Mouse (Mus musculus): ENCODE data around the gene Slc31a1. TPM values are rescaled to one million over a fixed set of nuclear protein-coding genes. Genes with fewer than 3 reads are reported as not detected.

The Slc31a1 gene
- total RNA-seq, 2 experiments from 2014 or later, result 10.2 to 10.3 TPM

DNA sequence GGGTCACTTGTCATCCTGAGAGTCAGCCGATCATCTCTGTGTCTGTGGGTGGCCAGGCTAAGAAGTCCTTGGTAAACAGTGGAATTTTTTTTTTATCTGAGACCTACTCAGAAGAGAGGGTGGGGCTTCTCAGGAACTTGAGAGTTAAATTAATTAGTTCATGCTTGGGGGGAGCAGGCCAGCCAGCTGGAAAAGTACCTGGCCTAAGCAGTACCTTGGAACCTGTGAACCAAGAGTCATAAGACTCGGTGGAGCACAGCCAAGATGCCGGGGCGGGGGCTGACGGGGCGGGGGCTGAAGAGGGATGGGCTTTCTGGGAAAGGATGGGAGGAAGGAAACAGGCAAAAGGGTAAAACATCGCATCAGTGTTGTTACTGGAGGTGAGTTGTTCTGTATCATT, 77.3 kb downstream of the Slc31a1 start:
- no peak for DNase-seq
- intact Hi-C loops (cut with DNase I), result no loop called here

DNA sequence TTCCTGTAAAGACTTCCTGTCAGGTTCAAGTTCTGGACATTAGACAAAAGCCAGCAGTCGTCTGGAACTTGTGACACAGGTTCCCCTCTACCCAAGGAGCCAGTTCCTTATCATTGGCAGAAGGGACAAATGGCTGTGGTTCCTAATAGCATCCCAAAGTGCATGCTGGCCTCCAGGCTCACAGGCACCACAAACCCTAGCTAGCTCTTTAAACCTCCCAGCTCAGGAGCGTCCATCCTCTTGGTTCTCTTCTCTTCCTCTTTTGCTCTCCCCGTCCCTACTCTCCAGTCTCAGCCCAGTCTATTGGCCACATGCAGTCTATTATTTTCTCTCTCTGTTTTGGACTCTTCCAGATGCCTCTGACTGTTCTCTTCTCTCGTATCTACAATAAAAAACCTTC, 79.3 kb downstream of the Slc31a1 start:
- intact Hi-C loops (cut with DNase I), result no loop called here

DNA sequence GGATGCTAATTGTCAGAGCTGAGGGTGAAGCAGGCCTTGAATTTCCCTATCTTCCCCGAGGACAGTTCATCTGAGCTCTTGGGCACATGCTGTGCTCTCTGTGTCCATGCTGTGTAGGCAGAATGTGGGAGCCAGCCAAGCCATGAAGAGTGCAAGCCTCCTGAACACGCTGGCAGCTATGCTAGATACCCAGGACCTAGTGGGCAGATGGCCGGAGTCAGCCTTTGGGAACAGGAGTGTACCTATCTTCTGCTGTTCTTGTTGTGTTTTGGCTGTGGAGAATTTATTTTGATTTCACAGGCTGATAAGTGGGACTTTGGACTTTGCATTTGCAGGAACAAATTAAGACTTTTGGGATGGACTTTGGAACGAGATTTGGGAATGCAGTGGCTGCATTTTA, 80.0 kb downstream of the Slc31a1 start:
- intact Hi-C loops (cut with DNase I), result no loop called here
- DNase-seq, result no peak

More for the DNA sequence above, 79.3 kb downstream of the Slc31a1 start:
- no peak for DNase-seq

DNA sequence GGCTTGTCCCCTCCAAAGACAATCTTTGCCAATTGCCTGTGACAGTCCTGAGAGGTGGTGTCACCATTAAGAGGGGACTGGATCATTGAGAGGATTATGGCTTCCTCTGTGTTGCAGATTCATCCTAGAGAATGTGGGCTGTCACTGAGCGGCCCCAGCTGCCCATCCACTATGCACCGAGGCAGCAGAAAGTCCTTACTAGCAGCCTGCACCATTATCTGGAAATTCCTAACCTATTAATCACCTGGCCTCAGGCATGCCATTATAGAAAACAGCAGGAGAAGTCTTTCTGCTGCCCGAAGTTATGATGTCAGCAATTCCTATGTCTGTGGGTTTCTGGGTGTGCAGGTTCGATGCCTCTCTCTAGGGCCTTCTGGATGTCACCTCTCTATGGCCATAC, 80.5 kb downstream of the Slc31a1 start:
- intact Hi-C loops (cut with DNase I), result no loop called here
- no peak for DNase-seq

Other genes with a start within 250 kb of the Slc31a1 start
- gene Mup21, start 209.9 kb upstream of the Slc31a1 start, total RNA-seq (2021), result not detected
- gene Zfp37, start 129.7 kb upstream of the Slc31a1 start, total RNA-seq (2021), result 1 to 10 TPM in 1 of 2 experiments, under 1 TPM in 1; 0.72 to 1.2 TPM
- 1 to 10 TPM; 4.1 to 4.4 TPM for gene Slc31a2, start 98.2 kb upstream of the Slc31a1 start, total RNA-seq (2021)
- 10 to 100 TPM; 11.4 to 11.6 TPM for gene Fkbp15, start 179 bp upstream of the Slc31a1 start, total RNA-seq (2021)
- gene Cdc26, start 47.9 kb downstream of the Slc31a1 start, total RNA-seq (2021), result 10 to 100 TPM; 40.2 to 45.3 TPM
- 10 to 100 TPM; 13.3 to 16.1 TPM for gene Prpf4, start 48.1 kb downstream of the Slc31a1 start, total RNA-seq (2021)
- gene Rnf183, start 74.5 kb downstream of the Slc31a1 start, total RNA-seq (2021), result not detected
- under 1 TPM in 1 of 2 experiments, not detected in 1; 0.22 TPM for gene Wdr31, start 110.2 kb downstream of the Slc31a1 start, total RNA-seq (2021)
- gene Bspry, start 119.3 kb downstream of the Slc31a1 start, total RNA-seq (2021), result under 1 TPM in 1 of 2 experiments, not detected in 1; 0.10 TPM
- 1 to 10 TPM in 1 of 2 experiments, under 1 TPM in 1; 0.84 to 1.3 TPM for gene Hdhd3, start 142.7 kb downstream of the Slc31a1 start, total RNA-seq (2021)
- 10 to 100 TPM; 24.5 to 26.3 TPM for gene Alad, start 159.2 kb downstream of the Slc31a1 start, total RNA-seq (2021)
- gene Pole3, start 164.3 kb downstream of the Slc31a1 start, total RNA-seq (2021), result 10 to 100 TPM; 14.8 to 15.0 TPM
- gene 4933430I17Rik, start 164.6 kb downstream of the Slc31a1 start, total RNA-seq (2021), result not detected
- gene Rgs3, start 199.1 kb downstream of the Slc31a1 start, total RNA-seq (2021), result 1 to 10 TPM; 7.5 to 9.5 TPM